Mouse (Mus musculus) left cerebral cortex, postnatal 14 days (tissue): Measurements from ENCODE around the gene Lama4. TPM values are rescaled to one million over a fixed set of nuclear protein-coding genes. Genes with fewer than 3 reads are reported as not detected.

Experiments
- DNase-seq, 2 experiments: peaks; one replicate each; pipeline ENCODE4 v3.0.0; 2021 to 2022; ENCODE audit warnings: low spot score in 2 of 2, mixed read lengths in 1 of 2
- intact Hi-C: fragments of 180-260 bp; cut with DNase I; formaldehyde crosslinking; loops from one replicate; pipeline ENCODE4 v1.15.1; 2025
- total RNA-seq, 2 experiments: library from RNA; stranded (reverse); gene quantifications; 2 replicates each; pipeline ENCODE4 v1.2.3; 2021

Lama4 gene
- total RNA-seq, 2 experiments from 2014 or later: 20.3 to 22.6 TPM

GRCm38 (mm10) chr10:39133462-39134310, 168.4 kb downstream of the Lama4 start, which contains the start of the genes Fam229b and Tube1:
Gene Fam229b (minus strand): TSS chr10:39133914.
Gene Tube1 (plus strand): TSS chr10:39133976.
- intact Hi-C loops: no loop called here
- DNase-seq: peak; percentile 95 to 97

GRCm38 (mm10) chr10:39137766-39138165, 172.5 kb downstream of the Lama4 start:
- intact Hi-C loops: no loop called here
- DNase-seq: no peak

DNA sequence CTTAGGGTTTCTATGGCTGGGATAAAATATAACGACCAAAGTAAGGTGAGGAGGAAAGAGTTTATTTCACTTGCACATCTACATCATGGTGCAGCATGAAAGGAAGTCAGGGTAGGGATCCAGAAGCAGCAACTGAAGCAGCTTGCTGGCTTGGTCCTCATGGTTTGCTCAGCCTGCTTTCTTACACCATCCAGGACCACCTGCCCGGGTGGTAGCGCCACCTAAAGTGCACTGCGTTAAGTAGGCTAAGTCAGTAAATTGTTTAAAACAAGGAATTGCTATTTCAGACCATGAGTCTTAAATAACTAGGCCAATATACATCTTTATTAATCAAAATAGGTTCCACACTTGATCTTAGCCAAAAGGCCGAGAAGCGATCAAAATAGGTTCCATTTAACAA, 173.4 kb downstream of the Lama4 start:
- intact Hi-C loops: no loop called here
- DNase-seq: no peak

- DNase-seq: no peak
- intact Hi-C loops: no loop called here
These were observed 175.5 kb downstream of the Lama4 start for GRCm38 (mm10) chr10:39140843-39141242.

- intact Hi-C loops: no loop called here
- DNase-seq: no peak
These were observed 176.1 kb downstream of the Lama4 start for GRCm38 (mm10) chr10:39141401-39141800.

DNA sequence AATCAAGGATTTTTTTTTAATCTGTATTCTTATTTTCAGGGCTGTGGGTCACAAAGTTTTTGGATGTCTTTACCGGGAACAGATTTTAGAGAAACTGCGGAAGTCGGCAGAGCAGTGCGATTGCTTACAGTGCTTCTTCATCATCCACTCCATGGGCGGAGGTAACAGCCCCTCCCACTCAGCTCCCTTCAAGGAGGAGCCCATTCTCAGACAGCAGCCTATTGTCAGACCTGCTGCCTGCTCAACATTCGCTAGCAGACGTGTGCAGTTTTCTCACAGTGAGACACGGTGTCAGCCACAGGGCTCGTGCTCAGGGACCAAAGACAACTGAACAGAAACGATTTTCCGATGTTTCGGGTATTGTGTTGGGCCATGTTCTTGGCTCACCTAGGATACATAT, 176.9 kb downstream of the Lama4 start:
- intact Hi-C loops: no loop called here

DNA sequence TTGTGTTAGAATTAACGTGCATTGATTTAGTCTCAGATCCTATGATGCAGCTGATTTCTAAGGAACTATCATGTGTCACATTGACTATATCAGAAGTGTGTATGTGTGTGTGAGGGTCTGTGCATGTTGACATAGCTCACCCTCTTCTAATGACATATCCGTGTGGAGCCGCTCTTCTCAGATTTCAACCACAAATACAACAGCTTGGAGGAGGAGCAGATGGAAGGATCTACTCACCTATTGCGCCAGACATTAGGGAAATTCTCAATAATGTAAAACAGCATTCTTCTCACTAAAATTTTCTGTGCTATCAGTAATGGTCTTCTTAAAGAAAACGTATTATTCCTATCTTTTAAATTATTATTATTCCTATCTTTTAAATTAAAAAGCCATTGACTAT, 191.4 kb downstream of the Lama4 start:
- intact Hi-C loops: no loop called here
- no peak for DNase-seq

More for the DNA sequence above, 176.9 kb downstream of the Lama4 start:
- no peak for DNase-seq

DNA sequence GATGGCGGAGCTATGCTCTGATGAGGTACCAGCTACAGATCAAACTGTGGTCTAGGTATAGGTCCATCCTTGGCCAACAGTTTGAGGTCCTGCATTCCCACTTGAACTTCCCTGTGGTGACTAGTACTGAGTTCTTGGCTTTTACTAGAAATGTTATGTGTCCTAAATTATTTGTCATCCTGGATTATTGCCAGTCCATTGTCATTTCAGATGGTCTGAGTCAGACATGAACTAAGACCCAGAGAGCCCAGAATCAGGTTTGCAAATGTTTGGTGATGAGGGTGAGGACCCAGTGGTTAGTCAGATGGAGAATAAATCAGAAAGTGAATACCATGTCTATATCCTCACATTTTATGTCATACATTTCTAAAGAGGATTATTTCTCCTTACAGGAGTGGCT, 192.0 kb downstream of the Lama4 start:
- no peak for DNase-seq
- intact Hi-C loops: no loop called here

DNA sequence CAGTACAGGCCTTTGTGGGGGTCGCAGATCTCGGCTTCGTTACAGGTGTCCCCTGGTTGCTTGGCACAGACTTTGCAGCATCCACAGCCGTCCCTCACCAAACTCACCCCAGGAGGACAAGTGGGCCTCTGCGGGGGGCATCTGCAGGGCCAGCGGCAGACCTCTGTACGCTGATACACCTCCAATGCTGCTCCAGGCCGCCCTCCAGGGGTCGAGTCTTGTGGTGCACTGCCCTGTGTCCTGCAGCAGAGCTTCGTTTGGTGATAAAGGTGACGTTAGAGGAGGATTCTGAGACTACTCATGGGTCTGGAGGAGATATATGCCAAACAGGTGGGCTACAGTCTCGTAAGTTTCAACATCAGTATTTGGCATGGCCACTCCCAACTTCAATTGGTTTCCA, 193.0 kb downstream of the Lama4 start:
- no peak for DNase-seq
- intact Hi-C loops: no loop called here

Other genes starting within 250 kb of the Lama4 start
- not detected for gene Rfpl4b, start 143.7 kb upstream of the Lama4 start, total RNA-seq
- gene Fam229b, start 168.4 kb downstream of the Lama4 start, total RNA-seq: 10 to 100 TPM; 19.3 to 21.6 TPM
- 1 to 10 TPM; 2.4 to 3.0 TPM for gene Tube1, start 168.5 kb downstream of the Lama4 start, total RNA-seq
- under 1 TPM; 0.23 to 0.57 TPM for gene Ccn6, start 198.3 kb downstream of the Lama4 start, total RNA-seq